Mouse (Mus musculus) embryo, embryonic 10 days (tissue): ENCODE results near the gene Mau2.

Source experiments
- DNase-seq: peaks from one replicate; pipeline ENCODE4 v3.0.0-alpha.2; 2015; ENCODE audit warnings: low spot score

The Mau2 gene

GRCm38 (mm10) chr8:69973442-69974161 lies 68.9 kb downstream of the Mau2 start:
- DNase-seq, result peak; percentile 52

- no peak for DNase-seq
Measured at GRCm38 (mm10) chr8:69973063-69973441, 69.5 kb downstream of the Mau2 start.

GRCm38 (mm10) chr8:69970880-69971279 lies 71.7 kb downstream of the Mau2 start:
- DNase-seq, result no peak

GRCm38 (mm10) chr8:69967291-69967933 lies 75.1 kb downstream of the Mau2 start:
- DNase-seq, result no peak
